Mouse (Mus musculus) kidney, adult 2 months (tissue): ENCODE measurements around the gene Cxcr2. TPM values are rescaled to one million over a fixed set of nuclear protein-coding genes. Genes with fewer than 3 reads are reported as not detected.
A peak's percentile ranks its signal among the peaks of the same experiment; 100 is the strongest.

Experiments used
- DNase-seq: peaks from one replicate; pipeline ENCODE4 v3.0.0; 2021
- H3K27ac ChIP-seq: fragments of 200-500 bp; 2 replicates; pipeline ENCODE4 v1.5.1; 2012; ENCODE audit warnings: low read depth, low read length, control low read depth, inconsistent platforms; ENCODE audit not compliant: insufficient read depth
- H3K27me3 ChIP-seq: fragments of 200-500 bp; replicated peaks from 2 replicates; pipeline ENCODE4 v1.6.1; 2012; ENCODE audit warnings: mild to moderate bottlenecking, moderate library complexity, low read length, inconsistent platforms; ENCODE audit not compliant: control insufficient read depth, insufficient read depth
- H3K36me3 ChIP-seq: fragments of 200-500 bp; 2 replicates; pipeline ENCODE4 v1.6.1; 2012; ENCODE audit warnings: mild to moderate bottlenecking, moderate library complexity, low read length, inconsistent platforms; ENCODE audit not compliant: control insufficient read depth, insufficient read depth
- H3K4me1 ChIP-seq: fragments of 200-500 bp; 2 replicates; pipeline ENCODE4 v1.6.1; 2011; ENCODE audit warnings: low read length; ENCODE audit not compliant: control insufficient read depth, insufficient read depth
- H3K4me3 ChIP-seq: fragments of 200-500 bp; 2 replicates; pipeline ENCODE4 v1.5.1; 2011; ENCODE audit warnings: mild to moderate bottlenecking, low read depth, low read length, control low read depth; ENCODE audit not compliant: insufficient read depth
- CTCF ChIP-seq: fragments of 200-500 bp; conservative IDR thresholded peaks from 2 replicates; pipeline ENCODE4 v1.5.1; 2011; ENCODE audit warnings: low read depth, mild to moderate bottlenecking, control low read depth, low read length, moderate library complexity, mixed read lengths; ENCODE audit not compliant: insufficient read depth, insufficient read length
- POLR2A ChIP-seq: fragments of 200-500 bp; IDR thresholded peaks from one replicate; pipeline ENCODE4 v1.6.1; 2011; ENCODE audit warnings: low read depth, low read length, control low read depth
- WGBS: fragments of 180-500 bp; shearing (Covaris S2); methylation state at CpG from one replicate; pipeline ENCODE4 v1.1.7; 2018; 5-methylcytosine and 5-hydroxymethylcytosine counted together
- polyA plus RNA-seq: library from polyadenylated mRNA; depleted of rRNA; stranded (reverse); fragments of >200 nt; gene quantifications from 2 replicates; pipeline ENCODE4 v1.2.3, GENCODE M21; 2012

Cxcr2 gene
- polyA plus RNA-seq, 1 experiment: 0.55 TPM

DNA sequence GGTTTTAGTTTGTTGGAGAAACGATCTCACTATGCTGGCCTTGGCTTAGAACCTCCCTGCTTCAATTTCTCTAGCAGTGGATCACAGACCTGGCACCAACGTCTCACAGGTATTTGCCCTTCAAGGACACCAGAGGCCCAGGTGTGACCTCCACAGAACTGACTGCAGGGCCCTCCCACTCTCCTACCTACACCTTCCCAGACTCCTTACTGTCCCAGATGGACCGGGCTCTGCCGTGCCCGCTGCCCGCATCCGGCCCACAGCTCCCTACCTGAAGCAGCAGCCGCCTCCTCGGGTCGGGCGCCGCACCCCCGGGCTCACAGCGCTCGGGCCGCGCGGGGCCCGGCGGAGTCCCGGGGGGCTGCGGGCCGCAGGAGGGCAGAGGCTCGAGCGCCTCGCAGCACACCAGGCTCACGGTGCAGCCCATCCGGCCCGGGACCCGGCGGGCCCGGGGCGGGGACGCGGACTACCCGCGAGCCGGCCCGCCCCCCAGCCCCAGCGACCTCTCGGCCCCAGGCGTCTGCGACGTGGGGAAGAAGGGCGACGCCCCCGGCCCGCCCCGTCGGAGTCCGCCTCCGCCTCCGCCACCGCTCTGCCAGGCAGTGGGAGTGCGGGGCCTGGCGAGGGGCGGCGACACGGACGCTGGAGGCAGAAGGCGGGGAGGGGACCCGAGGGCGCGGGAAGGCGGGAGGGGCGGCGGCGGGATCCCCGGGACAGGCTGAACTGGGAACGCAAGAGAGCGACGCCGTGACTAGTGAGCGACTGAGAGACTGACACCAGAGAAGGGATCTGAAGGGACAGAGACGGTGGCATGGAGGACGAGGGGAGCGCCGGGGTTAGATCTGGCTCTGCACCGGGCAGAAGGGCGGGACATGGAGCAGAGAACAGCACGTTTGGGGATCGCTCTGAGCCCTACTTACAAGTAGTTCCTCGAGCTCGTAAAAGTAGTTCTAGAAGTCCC, 29.5 kb upstream of the Cxcr2 start, which contains the start of gene Tns1:
Tns1 (minus strand) TSS at position 429 of the 961 bp plus-strand sequence.
- H3K27ac ChIP-seq: peak within 1 kb of the TSS; percentile 62
- H3K27me3 ChIP-seq: no peaks in the 10 kb centered on the region
- WGBS: 2% methylated on average over 80 of the region's 84 CpGs
- peak within 1 kb of the TSS; percentile 60 for H3K4me3 ChIP-seq
- H3K36me3 ChIP-seq: no peaks in the 10 kb centered on the region
- H3K4me1 ChIP-seq: peaks cover 15% of the 10 kb centered on the region
- no peak for TF ChIP-seq CTCF
- no peak for TF ChIP-seq POLR2A
- peak; percentile 73 for DNase-seq

- DNase-seq: peak; percentile 87
- Histone ChIP-seq H3K27ac (peak within 1 kb of the TSS; percentile 29; the same call in 1 of the 2 replicates), H3K4me3 (peak within 1 kb of the TSS; percentile 60), H3K27me3 (no peaks in the 10 kb centered on the region), H3K4me1 (peaks cover 15% of the 10 kb centered on the region), H3K36me3 (no peaks in the 10 kb centered on the region)
- TF ChIP-seq CTCF: peak; percentile 81
- no peak for TF ChIP-seq POLR2A
- WGBS: 1% methylated on average over 12 of the region's 12 CpGs
Measured at GRCm38 (mm10) chr1:74124991-74125552, 28.7 kb upstream of the Cxcr2 start, which contains the start of gene Rufy4. TSS of gene Rufy4 (plus strand) at chr1:74125541.

DNA sequence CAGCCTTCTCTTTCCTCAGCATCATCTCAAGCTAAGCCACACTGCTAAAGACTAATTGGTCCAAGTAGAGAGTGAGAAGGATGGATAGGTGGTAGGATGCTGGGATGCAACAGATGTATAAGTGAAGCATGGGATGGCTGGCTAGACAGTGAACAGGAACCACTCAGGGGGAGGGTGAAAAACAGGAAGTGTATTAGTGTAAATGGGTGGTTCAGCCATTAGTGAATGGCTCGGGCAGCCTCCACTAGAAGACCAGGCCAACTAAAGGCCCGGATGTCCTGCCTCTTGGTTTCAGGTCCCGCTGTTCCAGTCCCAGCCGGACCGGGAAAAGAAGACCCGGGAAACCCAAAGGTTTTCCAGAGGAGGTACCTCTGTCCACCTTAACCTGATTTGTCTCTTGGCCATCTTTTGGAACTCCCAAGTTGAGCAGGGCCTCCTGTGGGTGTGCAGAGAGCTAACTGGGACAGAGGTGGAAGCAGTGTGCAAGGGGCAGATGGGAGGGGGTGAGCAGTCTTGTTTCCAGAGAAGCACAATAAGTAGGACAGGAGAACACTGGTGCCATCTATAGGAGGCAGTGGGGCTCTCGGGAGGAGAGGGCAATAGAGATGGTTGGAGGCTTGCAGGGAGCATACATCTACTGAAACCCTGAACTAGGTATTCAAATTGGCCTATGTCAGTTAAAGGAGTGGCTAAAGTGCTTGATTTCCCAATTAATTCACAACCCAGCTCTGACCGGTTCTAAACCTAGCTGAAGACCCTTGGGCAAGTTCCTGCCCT, 22.7 kb upstream of the Cxcr2 start:
- Histone ChIP-seq H3K4me1 (no peaks in the 10 kb centered on the region), H3K27me3 (no peaks in the 10 kb centered on the region), H3K4me3 (no peak overlapping the region), H3K36me3 (no peaks in the 10 kb centered on the region), H3K27ac (no peak overlapping the region)
- TF ChIP-seq CTCF: no peak; the same call in 1 of the 2 replicates
- no peak for TF ChIP-seq POLR2A
- no peak for DNase-seq
- WGBS: 89% methylated on average over 8 of the region's 8 CpGs

GRCm38 (mm10) chr1:74132011-74132410, 21.8 kb upstream of the Cxcr2 start:
- H3K27ac ChIP-seq: no peak overlapping the region
- no peak for TF ChIP-seq CTCF
- TF ChIP-seq POLR2A: no peak

DNA sequence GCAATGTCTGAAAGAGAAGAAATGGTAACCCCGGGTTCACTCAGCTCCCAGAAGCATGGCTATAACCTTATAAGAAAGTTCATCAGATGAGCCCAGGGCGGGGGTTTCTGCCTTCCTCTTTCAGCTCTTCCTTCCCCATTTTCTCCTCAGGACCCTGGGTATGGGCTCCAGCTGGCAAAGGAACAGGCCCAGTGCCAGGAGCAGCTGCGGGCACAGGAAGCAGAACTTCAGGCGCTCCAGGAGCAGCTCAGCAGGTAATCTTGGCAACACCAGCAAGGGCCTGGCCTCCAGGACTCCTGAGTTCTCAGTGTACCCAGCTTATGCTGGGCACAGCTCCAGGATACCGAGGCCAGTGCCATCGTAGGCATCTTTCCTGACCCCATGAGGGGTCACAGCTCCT, 19.8 kb upstream of the Cxcr2 start:
- no peak for TF ChIP-seq CTCF
- TF ChIP-seq POLR2A: no peak
- no peak for DNase-seq
- Histone ChIP-seq H3K27me3 (no peaks in the 10 kb centered on the region), H3K4me1 (no peaks in the 10 kb centered on the region), H3K4me3 (no peak overlapping the region), H3K36me3 (no peaks in the 10 kb centered on the region), H3K27ac (no peak overlapping the region)
- WGBS: 58% methylated on average over 6 of the region's 6 CpGs

More at GRCm38 (mm10) chr1:74132011-74132410, 21.8 kb upstream of the Cxcr2 start:
- no peak overlapping the region for H3K4me3 ChIP-seq
- no peaks in the 10 kb centered on the region for H3K27me3 ChIP-seq
- no peaks in the 10 kb centered on the region for H3K36me3 ChIP-seq
- no peaks in the 10 kb centered on the region for H3K4me1 ChIP-seq
- WGBS: 74% methylated on average over 3 of the region's 3 CpGs
- no peak for DNase-seq

DNA sequence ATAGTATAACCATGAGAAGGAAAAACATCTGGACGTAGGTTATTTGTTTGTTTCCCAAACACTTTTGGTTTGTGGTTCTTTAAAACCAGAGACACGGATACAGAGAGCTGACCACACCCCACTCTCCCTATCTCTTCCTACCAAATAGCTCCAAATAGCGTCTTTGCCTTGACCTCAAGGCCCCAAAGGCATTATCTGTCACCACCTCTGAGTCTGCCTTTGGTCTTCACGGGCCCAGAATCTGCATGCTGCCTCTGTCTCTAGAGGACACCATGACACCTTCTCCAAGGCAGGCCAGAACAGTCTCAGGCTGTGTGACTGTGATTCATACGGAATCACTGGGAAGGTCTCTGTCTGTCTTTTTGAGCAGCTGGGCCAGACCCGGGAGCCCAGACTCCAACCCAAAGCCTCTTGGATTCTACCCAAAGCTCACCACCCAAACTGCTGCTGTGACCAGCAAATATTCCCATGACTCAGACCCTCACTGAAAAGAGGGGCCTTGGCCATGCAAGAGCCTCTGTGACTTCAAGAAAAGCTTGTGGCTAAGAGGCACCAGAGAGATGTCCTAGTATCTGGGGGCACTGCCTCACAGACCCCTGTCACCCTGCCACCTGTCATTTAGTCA, 18.4 kb upstream of the Cxcr2 start:
- TF ChIP-seq POLR2A: no peak
- no peak for TF ChIP-seq CTCF
- Histone ChIP-seq H3K27ac (no peak overlapping the region), H3K4me3 (no peak overlapping the region), H3K4me1 (no peaks in the 10 kb centered on the region), H3K36me3 (no peaks in the 10 kb centered on the region), H3K27me3 (no peaks in the 10 kb centered on the region)
- WGBS: 83% methylated on average over 6 of the region's 6 CpGs
- DNase-seq: no peak
